Mouse (Mus musculus): ENCODE data around the gene Dnajc5.

Gene Dnajc5

DNA sequence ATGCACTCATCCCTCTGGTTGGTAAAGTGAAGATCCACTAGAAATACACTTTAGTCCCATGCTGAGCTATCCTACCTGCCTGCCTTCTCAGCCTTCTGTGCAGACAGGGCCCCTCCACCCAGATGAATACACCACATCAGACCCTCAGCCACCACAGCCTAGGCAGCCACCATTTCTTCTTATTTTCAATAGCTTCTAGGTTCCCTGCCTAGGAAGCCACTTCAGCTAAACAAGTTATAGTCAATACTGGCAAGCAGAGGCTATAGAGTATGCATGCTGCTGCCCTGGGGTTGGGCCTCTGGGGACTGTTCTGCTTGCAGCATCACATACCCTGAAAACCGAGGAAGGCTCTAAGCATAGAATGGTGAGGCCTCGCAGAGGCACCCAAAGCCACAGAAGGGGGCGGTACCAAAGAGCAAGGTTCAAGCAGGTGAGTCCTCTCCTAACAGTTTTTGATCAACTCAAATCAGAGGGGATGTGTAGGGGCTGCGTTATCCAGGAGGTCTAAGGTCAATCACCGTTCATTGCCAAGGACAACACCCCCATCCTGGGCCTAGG lies 71.3 kb downstream of the Dnajc5 start, which contains the start of gene Prpf6:
Gene Prpf6, plus strand, starts transcription at position 341 of the 558 bp plus-strand sequence.
- peak; percentile 54 for DNase-seq

DNA sequence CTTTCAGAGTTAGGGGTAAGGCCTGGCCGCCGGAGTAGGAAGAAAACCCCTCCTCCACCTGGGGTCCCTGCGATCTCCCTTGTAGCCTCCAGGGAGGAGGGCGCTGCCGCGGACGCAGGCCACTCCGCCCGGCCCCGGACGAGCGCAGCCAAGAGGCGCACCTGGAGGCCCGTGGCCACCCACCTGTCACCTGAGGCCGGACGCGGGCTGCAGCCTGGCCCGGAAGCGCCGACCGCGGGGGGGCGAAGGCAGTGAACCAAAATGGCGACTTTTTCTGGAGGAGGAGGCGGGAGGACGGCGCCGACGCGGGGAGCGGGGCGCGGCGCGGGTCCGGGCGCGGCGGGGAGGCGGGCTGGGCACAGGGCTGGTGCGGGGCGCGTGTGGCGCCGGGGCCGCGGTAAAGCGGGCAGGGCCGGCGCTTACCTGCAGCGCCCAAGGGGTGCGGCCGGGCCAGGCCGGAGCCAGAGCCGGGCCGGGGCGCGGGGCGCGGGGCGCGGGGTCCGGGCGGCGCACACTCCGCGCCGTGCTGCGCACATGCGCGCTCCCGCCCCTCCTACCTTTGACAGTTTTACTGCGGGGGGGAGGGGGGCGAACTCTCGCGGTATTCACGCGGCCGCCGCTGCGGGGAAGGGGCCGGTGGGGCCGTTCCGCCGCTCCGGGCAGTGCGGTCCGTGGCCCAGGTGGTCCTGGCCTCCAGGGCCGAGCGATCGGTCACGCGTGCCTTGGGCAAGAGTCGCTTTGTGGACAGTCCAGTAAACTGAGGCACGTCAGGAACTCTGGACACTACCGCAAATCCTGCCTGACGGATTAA lies 72.2 kb downstream of the Dnajc5 start, which contains the start of gene Zfp512b:
Gene Zfp512b, minus strand, starts transcription at position 573 of the 811 bp plus-strand sequence.
- peak; percentile 77 for DNase-seq

- no peak for DNase-seq
Measured at GRCm38 (mm10) chr2:181593042-181593421, 72.7 kb downstream of the Dnajc5 start.

- DNase-seq: no peak
Measured at GRCm38 (mm10) chr2:181593937-181594336, 73.7 kb downstream of the Dnajc5 start.

DNA sequence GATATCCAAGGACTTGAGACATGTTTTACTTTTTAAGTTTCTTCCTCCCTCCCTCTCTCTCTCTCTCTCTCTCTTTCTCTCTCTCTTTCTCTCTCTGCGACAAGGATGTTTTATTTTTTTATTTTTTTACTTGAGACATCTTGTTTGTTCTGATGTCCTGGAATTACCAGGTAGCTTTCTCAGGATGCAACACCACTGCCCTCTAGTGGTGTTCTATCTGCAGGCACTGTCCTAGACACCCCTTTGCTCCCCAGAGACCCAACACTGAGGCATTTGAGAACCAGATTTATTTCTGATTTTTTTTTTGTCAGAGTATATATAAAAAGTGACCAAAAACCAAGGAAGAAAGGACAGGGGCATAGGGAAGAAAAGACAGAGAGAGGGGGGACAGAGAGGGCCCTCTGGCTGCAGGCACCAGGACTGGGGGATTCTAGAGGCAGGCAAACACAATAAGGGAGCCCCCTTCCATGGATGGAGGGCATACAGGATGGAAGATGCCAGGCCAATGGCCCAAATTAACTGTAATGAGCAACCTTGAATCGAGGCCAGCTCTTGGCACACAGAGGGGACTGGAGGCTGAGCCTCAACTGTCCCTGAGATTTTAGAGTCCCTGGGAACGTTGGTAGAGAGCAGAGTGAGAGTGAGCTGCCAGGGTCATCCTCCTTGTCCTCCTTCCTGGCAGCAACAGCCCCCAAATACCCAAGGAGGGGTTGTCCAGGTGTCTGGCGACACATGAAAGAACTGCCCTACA lies 74.8 kb downstream of the Dnajc5 start:
- DNase-seq: peak; percentile 51

GRCm38 (mm10) chr2:181596221-181596960 lies 76.1 kb downstream of the Dnajc5 start:
- no peak for DNase-seq

DNA sequence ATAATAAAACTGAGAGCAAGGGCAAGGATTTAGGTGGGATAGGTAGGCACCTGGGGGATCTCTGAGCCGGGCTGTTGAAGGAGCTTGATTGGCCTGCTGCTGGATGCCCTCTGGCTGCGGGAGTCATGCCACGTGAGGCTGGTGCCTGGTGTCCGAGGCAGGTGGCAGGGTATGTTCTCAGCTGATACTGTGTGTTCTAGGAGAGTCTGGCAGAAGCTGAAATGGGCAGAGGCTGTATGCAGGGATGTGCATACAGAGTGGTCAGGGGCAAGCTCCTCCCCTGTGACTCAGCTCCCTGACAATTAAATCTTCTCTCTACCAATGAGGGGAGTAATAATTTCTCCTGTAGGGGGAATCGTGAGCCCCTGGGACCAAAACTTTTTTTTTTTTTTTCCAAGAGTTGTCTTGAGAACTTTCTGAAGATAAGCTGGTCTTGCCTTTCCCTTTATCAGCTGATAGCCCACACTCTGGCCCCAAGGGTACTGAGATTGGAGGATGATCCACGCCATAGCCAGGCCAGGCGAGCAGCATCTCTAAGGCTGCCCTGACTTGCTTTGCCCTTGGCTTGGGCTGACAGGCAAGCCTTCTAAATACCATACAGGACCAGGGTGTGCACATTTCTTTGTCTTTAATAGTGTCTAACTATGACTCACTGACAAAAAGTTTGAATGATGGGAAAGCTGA lies 77.2 kb downstream of the Dnajc5 start:
- no peak for DNase-seq

GRCm38 (mm10) chr2:181598454-181599351 lies 78.4 kb downstream of the Dnajc5 start, which contains the start of gene Samd10:
Gene Samd10 (minus strand): TSS chr2:181599212.
- peak; percentile 71 for DNase-seq

- no peak for DNase-seq
Measured at GRCm38 (mm10) chr2:181600226-181600758, 80.0 kb downstream of the Dnajc5 start.

GRCm38 (mm10) chr2:181600828-181601750 lies 80.8 kb downstream of the Dnajc5 start:
- DNase-seq: peak; percentile 97

DNA sequence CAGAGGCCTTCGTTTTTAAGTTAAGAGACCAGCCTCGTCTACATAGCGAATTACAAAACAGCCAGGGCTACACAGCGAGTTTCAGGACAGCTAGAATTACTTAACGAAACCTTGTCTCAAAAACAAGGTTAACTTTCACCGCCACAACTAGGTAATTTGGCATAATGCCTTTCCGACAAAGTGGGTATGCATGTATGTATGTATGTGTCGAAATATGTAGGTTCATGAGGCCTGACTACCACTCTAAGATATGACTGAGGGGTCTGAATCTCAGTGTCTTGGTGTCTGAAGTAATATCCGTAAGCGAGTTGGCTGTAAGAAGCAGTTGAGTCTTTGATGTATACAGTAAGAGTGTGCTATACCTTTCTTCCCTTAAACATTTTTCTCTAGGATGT lies 81.5 kb downstream of the Dnajc5 start:
- DNase-seq: no peak

- no peak for DNase-seq
Measured at GRCm38 (mm10) chr2:181602367-181602766, 82.1 kb downstream of the Dnajc5 start.

Measured in thymus, postnatal 25 days (tissue).